Mouse (Mus musculus) embryonic fibroblast, embryonic 13.5 days (primary cell): ENCODE measurements around the gene Lyrm4.

ENCODE experiments used
- CTCF ChIP-seq: IDR thresholded peaks from 2 replicates; pipeline ENCODE4 v1.5.1; 2011; ENCODE audit warnings: mild to moderate bottlenecking, control low read depth, low read length, moderate library complexity, borderline replicate concordance; ENCODE audit not compliant: insufficient read depth
- POLR2A ChIP-seq: IDR thresholded peaks from 2 replicates; pipeline ENCODE4 v1.6.1; 2011; ENCODE audit warnings: low read depth, mild to moderate bottlenecking, control low read depth, low read length, moderate library complexity

DNA sequence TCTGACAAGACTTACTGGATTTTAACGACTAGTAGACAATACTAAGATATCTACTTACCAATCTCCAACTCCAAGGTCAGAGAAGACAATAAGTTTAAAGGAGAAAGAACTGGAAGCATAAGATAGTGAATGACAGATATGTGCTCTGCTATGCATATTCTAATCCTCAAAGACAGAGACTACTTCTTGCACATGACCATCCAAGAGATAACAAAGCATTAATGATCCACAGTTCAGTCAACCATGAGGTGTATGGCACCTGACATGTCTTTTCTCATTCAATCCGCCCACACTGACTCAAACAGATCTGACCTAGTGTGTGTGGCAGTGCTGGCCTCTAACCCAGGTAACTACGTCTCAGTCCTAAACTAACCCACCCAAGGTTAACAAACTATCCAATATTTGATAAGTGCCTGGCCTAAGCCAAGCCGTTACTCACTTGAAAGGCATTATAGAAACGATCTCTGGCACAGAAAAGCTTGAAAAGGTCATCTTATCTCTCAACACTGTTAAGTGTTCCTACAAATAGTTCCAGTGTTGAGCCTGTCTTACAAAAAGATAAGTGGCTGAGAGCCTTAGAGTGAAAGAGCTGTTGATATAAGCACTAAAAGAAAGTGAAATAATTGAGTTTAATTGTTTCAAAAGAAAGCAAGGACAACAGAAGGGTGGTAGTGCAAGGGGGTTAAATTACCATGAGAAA, 20.5 kb downstream of the Lyrm4 start:
- TF ChIP-seq POLR2A, result no peak
- TF ChIP-seq CTCF, result no peak
